Comparison of ENCODE assay signal across 8 mouse cellular contexts in the genomic region with DNA sequence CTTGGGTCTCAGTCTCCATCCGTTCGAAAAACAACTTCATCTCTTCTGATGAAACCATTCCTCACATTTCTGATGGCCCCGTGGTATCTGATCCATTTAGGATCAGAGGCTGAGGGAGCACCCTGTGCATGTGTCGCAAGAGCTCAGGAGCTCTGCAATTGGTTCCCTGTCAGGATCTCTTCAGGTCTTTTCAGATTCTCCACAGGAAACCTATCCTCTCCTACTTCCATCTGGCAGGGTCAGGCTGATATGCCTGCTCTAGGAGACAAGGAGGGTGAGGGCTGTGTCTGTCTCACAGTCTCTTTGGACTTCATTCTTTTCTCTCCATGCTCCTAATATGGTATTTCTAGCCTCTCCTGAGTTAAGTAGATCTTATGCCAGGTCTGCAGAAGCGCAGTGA. TPM values are rescaled to one million over a fixed set of nuclear protein-coding genes. Genes with fewer than 3 reads are reported as not detected.
DNase-seq lines count a peak whose midpoint lies in the region; ATAC-seq and TF ChIP-seq lines count a peak whose summit lies in the region.

No protein-coding gene starts in this region.

- H3K27ac ChIP-seq in heart, embryonic 13.5 days (replicated peaks): peak overlapping the region; percentile 53
- 0 out of 2 replicates have a peak overlapping the region, but pooled peaks have one; percentile 42 for H3K27ac ChIP-seq in midbrain, embryonic 10.5 days (replicated peaks)
- H3K27ac ChIP-seq in midbrain, embryonic 16.5 days (ENCODE audit: low read length): no peak overlapping the region
- H3K27ac ChIP-seq in heart, postnatal 0 days (ENCODE audit: low read depth): peak overlapping the region; percentile 80
- H3K27ac ChIP-seq in stomach, embryonic 16.5 days (ENCODE audit: low read length): peak overlapping the region; percentile 56; the same call in 1 of the 2 replicates

- no peaks in the 10 kb centered on the region for H3K9me3 ChIP-seq in heart, embryonic 13.5 days
- H3K9me3 ChIP-seq in midbrain, embryonic 10.5 days (replicated peaks): no peaks in the 10 kb centered on the region
- no peaks in the 10 kb centered on the region for H3K9me3 ChIP-seq in midbrain, embryonic 16.5 days (replicated peaks; ENCODE audit: control insufficient read depth, low read length, poor library complexity, severe bottlenecking)
- no peaks in the 10 kb centered on the region for H3K9me3 ChIP-seq in heart, postnatal 0 days (replicated peaks; ENCODE audit: control insufficient read depth, low read length)
- H3K9me3 ChIP-seq in stomach, embryonic 16.5 days (replicated peaks; ENCODE audit: control insufficient read depth, low read length): no peaks in the 10 kb centered on the region

- no peak for ATAC-seq in heart, embryonic 13.5 days (ENCODE audit: extremely low read depth, insufficient number of reproducible peaks, low FRiP score, low TSS enrichment)
- ATAC-seq in midbrain, embryonic 16.5 days: no peak
- no peak for ATAC-seq in heart, postnatal 0 days (ENCODE audit: insufficient read depth, low read depth)
- no peak for ATAC-seq in stomach, embryonic 16.5 days (ENCODE audit: insufficient read depth, low FRiP score)

- peaks cover 59% of the 10 kb centered on the region for H3K4me1 ChIP-seq in heart, embryonic 13.5 days
- peaks cover 42% of the 10 kb centered on the region for H3K4me1 ChIP-seq in midbrain, embryonic 10.5 days
- peaks cover 19% of the 10 kb centered on the region for H3K4me1 ChIP-seq in midbrain, embryonic 16.5 days (ENCODE audit: control insufficient read depth, insufficient read depth, low read length)
- peaks cover 20% of the 10 kb centered on the region for H3K4me1 ChIP-seq in heart, postnatal 0 days (ENCODE audit: control insufficient read depth, insufficient read depth)
- peaks cover 25% of the 10 kb centered on the region for H3K4me1 ChIP-seq in stomach, embryonic 16.5 days (ENCODE audit: control insufficient read depth, insufficient read depth, low read length)

- 82% methylated on average over 5 of the region's 5 CpGs for WGBS in heart, embryonic 13.5 days
- WGBS in midbrain, embryonic 10.5 days: 92% methylated on average over 5 of the region's 5 CpGs
- WGBS in midbrain, embryonic 16.5 days: 91% methylated on average over 5 of the region's 5 CpGs
- 73% methylated on average over 5 of the region's 5 CpGs for WGBS in heart, postnatal 0 days
- 81% methylated on average over 5 of the region's 5 CpGs for WGBS in stomach, embryonic 16.5 days

- TF ChIP-seq CTCF in heart, postnatal 0 days (IDR thresholded peaks at IDR 0.05; ENCODE audit: low read depth): no peak

- H3K27me3 ChIP-seq in heart, embryonic 13.5 days (replicated peaks): no peaks in the 10 kb centered on the region
- no peaks in the 10 kb centered on the region for H3K27me3 ChIP-seq in midbrain, embryonic 10.5 days (ENCODE audit: low read depth, poor library complexity, severe bottlenecking)
- H3K27me3 ChIP-seq in midbrain, embryonic 16.5 days (ENCODE audit: control insufficient read depth, insufficient read depth, low read depth, low read length): no peaks in the 10 kb centered on the region
- H3K27me3 ChIP-seq in heart, postnatal 0 days (ENCODE audit: control insufficient read depth, insufficient read depth, low read length): no peaks in the 10 kb centered on the region
- H3K27me3 ChIP-seq in stomach, embryonic 16.5 days (ENCODE audit: control insufficient read depth, insufficient read depth, low read length): no peaks in the 10 kb centered on the region

- H3K4me2 ChIP-seq in heart, embryonic 13.5 days: peak overlapping the region; percentile 83
- H3K4me2 ChIP-seq in midbrain, embryonic 16.5 days (ENCODE audit: low read length): no peak overlapping the region
- peak overlapping the region; percentile 61 for H3K4me2 ChIP-seq in heart, postnatal 0 days (ENCODE audit: low read depth, low read length)
- H3K4me2 ChIP-seq in stomach, embryonic 16.5 days (ENCODE audit: low read depth, low read length): peak overlapping the region; percentile 77

- H3K36me3 ChIP-seq in heart, embryonic 13.5 days: no peaks in the 10 kb centered on the region
- 0 out of 2 replicates have a peak, but pooled peaks cover 5% of the 10 kb centered on the region for H3K36me3 ChIP-seq in midbrain, embryonic 10.5 days
- no peaks in the 10 kb centered on the region for H3K36me3 ChIP-seq in midbrain, embryonic 16.5 days (ENCODE audit: control insufficient read depth, insufficient read depth, low read length)
- no peaks in the 10 kb centered on the region for H3K36me3 ChIP-seq in heart, postnatal 0 days (replicated peaks; ENCODE audit: control insufficient read depth, insufficient read depth, low read length)
- no peaks in the 10 kb centered on the region for H3K36me3 ChIP-seq in stomach, embryonic 16.5 days (ENCODE audit: control insufficient read depth, insufficient read depth, low read length)

- peak overlapping the region; percentile 53 for H3K9ac ChIP-seq in heart, embryonic 13.5 days
- no peak overlapping the region for H3K9ac ChIP-seq in midbrain, embryonic 16.5 days (ENCODE audit: low read depth, low read length)
- no peak overlapping the region for H3K9ac ChIP-seq in heart, postnatal 0 days (replicated peaks; ENCODE audit: low read depth, low read length)
- peak overlapping the region; percentile 55 for H3K9ac ChIP-seq in stomach, embryonic 16.5 days (ENCODE audit: low read length)

- no peak for DNase-seq in heart, postnatal 25 days (ENCODE audit: low spot score)
- no peak for DNase-seq in midbrain, embryonic 10.5 days (ENCODE audit: low spot score)
- no peak for DNase-seq in heart, postnatal 0 days (ENCODE audit: low spot score)
- DNase-seq in cerebellum, postnatal 10 days: no peak
- no peak for DNase-seq in layer of hippocampus, postnatal 25 days (ENCODE audit: extremely low spot score in 1 of 2, low spot score in 1 of 2)

- peak overlapping the region; percentile 10; the same call in 1 of the 2 replicates for H3K4me3 ChIP-seq in heart, embryonic 13.5 days
- no peak overlapping the region for H3K4me3 ChIP-seq in midbrain, embryonic 10.5 days
- H3K4me3 ChIP-seq in midbrain, embryonic 16.5 days (ENCODE audit: low read depth, low read length): no peak overlapping the region
- H3K4me3 ChIP-seq in heart, postnatal 0 days (ENCODE audit: low read depth, low read length): peak overlapping the region; percentile 22
- H3K4me3 ChIP-seq in stomach, embryonic 16.5 days (replicated peaks; ENCODE audit: low read length): peak overlapping the region; percentile 2; the same call in 1 of the 2 replicates

- no peak for TF ChIP-seq EP300 in heart, postnatal 0 days (IDR thresholded peaks at IDR 0.05; ENCODE audit: low read depth)

- intact Hi-C loops in heart, postnatal 25 days (cut with DNase I): loop anchor here (10.0 kb wide), 1 partner anchor 433 kb away; no protein-coding TSS in a partner anchor

RNA-seq across cellular contexts. Expression of gene Fam160b1, which starts 2.7 kb away (rescaled TPM):
- polyA plus RNA-seq in heart, embryonic 13.5 days (2015; fragmentation: Nextera tagmentation; extraction: Ambion mirVana): 9.9 and 10.3 TPM in 2 replicates
- 10 to 100 TPM in 1 of 2 experiments, 1 to 10 TPM in 1; 9.9 to 12.4 TPM for total RNA-seq in heart, postnatal 25 days (2021)
- 10.2 and 11.0 TPM in 2 replicates for polyA plus RNA-seq in midbrain, embryonic 10.5 days (2016; fragmentation: Nextera tagmentation; extraction: Ambion mirVana)
- 12.6 and 13.1 TPM in 2 replicates for polyA plus RNA-seq in midbrain, embryonic 16.5 days (2015; fragmentation: Nextera tagmentation; extraction: Ambion mirVana)
- 12.6 and 16.3 TPM in 2 replicates for total RNA-seq in heart, postnatal 0 days (2014; rRNA removed; ENCODE audit: low replicate concordance)
- polyA plus RNA-seq in heart, postnatal 0 days (2015; fragmentation: Nextera tagmentation; extraction: Ambion mirVana): 7.0 and 7.8 TPM in 2 replicates
- 11.6 and 12.4 TPM in 2 replicates for polyA plus RNA-seq in stomach, embryonic 16.5 days (2015; fragmentation: Nextera tagmentation; extraction: Ambion mirVana)
- 10 to 100 TPM; 21.1 to 21.7 TPM for total RNA-seq in layer of hippocampus, postnatal 25 days (2021)

RNA-seq across cellular contexts. Expression of gene Ablim1, which starts 43.1 kb away (rescaled TPM):
- polyA plus RNA-seq in heart, embryonic 13.5 days (2015; fragmentation: Nextera tagmentation; extraction: Ambion mirVana): 35.7 and 38.5 TPM in 2 replicates
- total RNA-seq in heart, postnatal 25 days (2021): 100 to 1,000 TPM; 417 to 451 TPM
- 17.8 and 22.2 TPM in 2 replicates for polyA plus RNA-seq in midbrain, embryonic 10.5 days (2016; fragmentation: Nextera tagmentation; extraction: Ambion mirVana)
- 64.1 and 66.2 TPM in 2 replicates for polyA plus RNA-seq in midbrain, embryonic 16.5 days (2015; fragmentation: Nextera tagmentation; extraction: Ambion mirVana)
- total RNA-seq in heart, postnatal 0 days (2014; rRNA removed; ENCODE audit: low replicate concordance): 169 and 235 TPM in 2 replicates
- 82.6 and 106 TPM in 2 replicates for polyA plus RNA-seq in heart, postnatal 0 days (2015; fragmentation: Nextera tagmentation; extraction: Ambion mirVana)
- polyA plus RNA-seq in stomach, embryonic 16.5 days (2015; fragmentation: Nextera tagmentation; extraction: Ambion mirVana): 66.5 and 85.4 TPM in 2 replicates
- 10 to 100 TPM; 66.9 to 79.0 TPM for total RNA-seq in layer of hippocampus, postnatal 25 days (2021)

Comparison
In these comparisons a context has a peak if more than half of its experiments do, and no peak if none do; other contexts are left out.
1. H3K9ac ChIP-seq: peak in heart, embryonic 13.5 days (single experiment) and stomach, embryonic 16.5 days (single experiment); none in midbrain, embryonic 16.5 days (single experiment) and heart, postnatal 0 days (single experiment).
2. H3K4me3 ChIP-seq: peak in heart, embryonic 13.5 days (single experiment), heart, postnatal 0 days (single experiment) and stomach, embryonic 16.5 days (single experiment); none in midbrain, embryonic 10.5 days (single experiment) and midbrain, embryonic 16.5 days (single experiment).